Mouse (Mus musculus) hindbrain, postnatal 0 days (tissue): Measurements from ENCODE around the gene Susd4. TPM values are rescaled to one million over a fixed set of nuclear protein-coding genes. Genes with fewer than 3 reads are reported as not detected.

Experiments
- ATAC-seq: fragments of 200-750 bp; cut with Nextera tagmentation; 2 replicates; pipeline ENCODE4 v1.8.0; 2017; ENCODE audit warnings: mild to moderate bottlenecking, moderate TSS enrichment, moderate library complexity
- DNase-seq: peaks from one replicate; pipeline ENCODE4 v3.0.0-alpha.2; 2015; ENCODE audit warnings: low spot score
- H3K27ac ChIP-seq: fragments of 300-500 bp; sonication (generic); 2 replicates; pipeline ENCODE4 v1.5.1; 2014; ENCODE audit warnings: mild to moderate bottlenecking
- H3K27me3 ChIP-seq: fragments of 300-500 bp; sonication (generic); 2 replicates; pipeline ENCODE4 v1.6.1; 2014; ENCODE audit warnings: low read length, mixed read lengths; ENCODE audit not compliant: insufficient read depth
- H3K36me3 ChIP-seq: fragments of 300-500 bp; sonication (generic); 2 replicates; pipeline ENCODE4 v1.6.1; 2014; ENCODE audit warnings: low read length, mixed read lengths; ENCODE audit not compliant: insufficient read depth
- H3K4me1 ChIP-seq: fragments of 300-500 bp; sonication (generic); 2 replicates; pipeline ENCODE4 v1.6.1; 2014; ENCODE audit warnings: antibody characterized with exemption, low read length, mixed read lengths; ENCODE audit not compliant: insufficient read depth
- H3K4me2 ChIP-seq: fragments of 300-500 bp; sonication (generic); 2 replicates; pipeline ENCODE4 v1.6.1; 2014; ENCODE audit warnings: low read depth, mild to moderate bottlenecking, low read length, moderate library complexity, mixed read lengths
- H3K4me3 ChIP-seq: fragments of 300-500 bp; sonication (generic); 2 replicates; pipeline ENCODE4 v1.5.1; 2014; ENCODE audit warnings: low read length
- H3K9ac ChIP-seq: fragments of 300-500 bp; sonication (generic); replicated peaks from 2 replicates; pipeline ENCODE4 v1.6.1; 2014; ENCODE audit warnings: mild to moderate bottlenecking, low read length, moderate library complexity, mixed read lengths
- H3K9me3 ChIP-seq: fragments of 300-500 bp; sonication (generic); 2 replicates; pipeline ENCODE4 v1.6.1; 2016; ENCODE audit warnings: low read length, mixed read lengths
- CTCF ChIP-seq: IDR thresholded peaks from 2 replicates; pipeline ENCODE4 v1.5.1; 2016; ENCODE audit warnings: antibody characterized with exemption, control low read depth, low read depth
- WGBS: fragments of 180-500 bp; shearing (Covaris S2); extraction: QIAGEN DNeasy Blood & Tissue Kit; methylation state at CpG from one replicate; pipeline ENCODE4 v1.1.7; 2014; 5-methylcytosine and 5-hydroxymethylcytosine counted together
- polyA plus RNA-seq: library from polyadenylated mRNA; unstranded; fragments of >200 nt; fragmentation: Nextera tagmentation; extraction: Ambion mirVana; gene quantifications from 2 replicates; pipeline ENCODE4 v1.2.1, GENCODE M21; 2015
- total RNA-seq: library from RNA; depleted of rRNA; stranded (reverse); fragments of >200 nt; gene quantifications from 2 replicates; pipeline ENCODE4 v1.2.3, GENCODE M21; 2014

Gene Susd4
- total and polyA plus RNA-seq, 2 experiments from 2014 or later = 74.4 to 77.3 TPM

GRCm38 (mm10) chr1:182822729-182823128, 59.1 kb downstream of the Susd4 start:
- H3K27ac ChIP-seq = no peak overlapping the region

GRCm38 (mm10) chr1:182823723-182824421, 60.2 kb downstream of the Susd4 start:
- peak; percentile 29; the same call in 1 of the 2 replicates for ATAC-seq
- Histone ChIP-seq H3K36me3 (no peaks in the 10 kb centered on the region), H3K4me1 (peaks cover 10% of the 10 kb centered on the region), H3K4me2 (peak overlapping the region; percentile 36), H3K27me3 (no peaks in the 10 kb centered on the region), H3K9ac (no peak overlapping the region; the same call in 1 of the 2 replicates), H3K27ac (peak overlapping the region; percentile 26; the same call in 1 of the 2 replicates), H3K4me3 (no peak overlapping the region), H3K9me3 (no peaks in the 10 kb centered on the region)
- TF ChIP-seq CTCF = no peak
- 51% methylated on average over 21 of the region's 21 CpGs for WGBS
- peak; percentile 28 for DNase-seq

More at GRCm38 (mm10) chr1:182822729-182823128, 59.1 kb downstream of the Susd4 start:
- no peaks in the 10 kb centered on the region for H3K27me3 ChIP-seq
- no peak for TF ChIP-seq CTCF
- DNase-seq = no peak
- ATAC-seq = no peak
- peaks cover 10% of the 10 kb centered on the region for H3K4me1 ChIP-seq
- WGBS = 69% methylated on average over 10 of the region's 10 CpGs
- H3K9me3 ChIP-seq = no peaks in the 10 kb centered on the region
- H3K36me3 ChIP-seq = no peaks in the 10 kb centered on the region
- no peak overlapping the region for H3K9ac ChIP-seq
- no peak overlapping the region for H3K4me2 ChIP-seq
- no peak overlapping the region for H3K4me3 ChIP-seq

GRCm38 (mm10) chr1:182826557-182826956, 62.9 kb downstream of the Susd4 start:
- WGBS = 85% methylated on average over 3 of the region's 3 CpGs

GRCm38 (mm10) chr1:182838061-182838460, 74.4 kb downstream of the Susd4 start:
- no peaks in the 10 kb centered on the region for H3K9me3 ChIP-seq
- H3K4me1 ChIP-seq = peaks cover 11% of the 10 kb centered on the region; the same call in 1 of the 2 replicates
- no peak for TF ChIP-seq CTCF

More at GRCm38 (mm10) chr1:182826557-182826956, 62.9 kb downstream of the Susd4 start:
- Histone ChIP-seq H3K9me3 (no peaks in the 10 kb centered on the region), H3K27ac (no peak overlapping the region), H3K4me1 (peaks cover 10% of the 10 kb centered on the region), H3K9ac (no peak overlapping the region), H3K27me3 (no peaks in the 10 kb centered on the region), H3K4me3 (no peak overlapping the region), H3K36me3 (no peaks in the 10 kb centered on the region), H3K4me2 (no peak overlapping the region)
- no peak for TF ChIP-seq CTCF
- DNase-seq (no peak), ATAC-seq (no peak)

GRCm38 (mm10) chr1:182839332-182839929, 75.8 kb downstream of the Susd4 start:
- TF ChIP-seq CTCF = no peak
- peak overlapping the region; percentile 36; the same call in 1 of the 2 replicates for H3K27ac ChIP-seq
- no peaks in the 10 kb centered on the region for H3K36me3 ChIP-seq
- H3K4me3 ChIP-seq = no peak overlapping the region
- H3K4me1 ChIP-seq = peaks cover 11% of the 10 kb centered on the region; the same call in 1 of the 2 replicates
- no peaks in the 10 kb centered on the region for H3K9me3 ChIP-seq
- ATAC-seq (peak; percentile 38; the same call in 1 of the 2 replicates), DNase-seq (no peak)
- no peak overlapping the region; the same call in 1 of the 2 replicates for H3K9ac ChIP-seq
- H3K27me3 ChIP-seq = no peaks in the 10 kb centered on the region
- H3K4me2 ChIP-seq = no peak overlapping the region
- WGBS = 78% methylated on average over 4 of the region's 4 CpGs

More at GRCm38 (mm10) chr1:182838061-182838460, 74.4 kb downstream of the Susd4 start:
- 55% methylated on average over 6 of the region's 6 CpGs for WGBS
- Histone ChIP-seq H3K4me3 (no peak overlapping the region), H3K27me3 (no peaks in the 10 kb centered on the region), H3K9ac (no peak overlapping the region), H3K27ac (no peak overlapping the region), H3K4me2 (no peak overlapping the region), H3K36me3 (no peaks in the 10 kb centered on the region)
- ATAC-seq = no peak
- DNase-seq = no peak

GRCm38 (mm10) chr1:182840011-182840410, 76.4 kb downstream of the Susd4 start:
- no peaks in the 10 kb centered on the region for H3K27me3 ChIP-seq
- peak overlapping the region; percentile 36; the same call in 1 of the 2 replicates for H3K27ac ChIP-seq
- no peak for DNase-seq
- peak; percentile 43; the same call in 1 of the 2 replicates for ATAC-seq
- no peak for TF ChIP-seq CTCF
- 44% methylated on average over 6 of the region's 6 CpGs for WGBS
- H3K4me1 ChIP-seq = peaks cover 11% of the 10 kb centered on the region; the same call in 1 of the 2 replicates
- H3K4me3 ChIP-seq = no peak overlapping the region
- H3K9me3 ChIP-seq = no peaks in the 10 kb centered on the region
- H3K9ac ChIP-seq = no peak overlapping the region; the same call in 1 of the 2 replicates
- H3K36me3 ChIP-seq = no peaks in the 10 kb centered on the region
- no peak overlapping the region for H3K4me2 ChIP-seq
